Mouse (Mus musculus) fat pad, adult 2 months (tissue): ENCODE results near the gene Alkbh2.

ENCODE experiments used
- DNase-seq: peaks from one replicate; pipeline ENCODE4 v3.0.0-alpha.2; 2011; ENCODE audit warnings: low read depth, low spot score; ENCODE audit errors: extremely low read depth

Alkbh2 gene

DNA sequence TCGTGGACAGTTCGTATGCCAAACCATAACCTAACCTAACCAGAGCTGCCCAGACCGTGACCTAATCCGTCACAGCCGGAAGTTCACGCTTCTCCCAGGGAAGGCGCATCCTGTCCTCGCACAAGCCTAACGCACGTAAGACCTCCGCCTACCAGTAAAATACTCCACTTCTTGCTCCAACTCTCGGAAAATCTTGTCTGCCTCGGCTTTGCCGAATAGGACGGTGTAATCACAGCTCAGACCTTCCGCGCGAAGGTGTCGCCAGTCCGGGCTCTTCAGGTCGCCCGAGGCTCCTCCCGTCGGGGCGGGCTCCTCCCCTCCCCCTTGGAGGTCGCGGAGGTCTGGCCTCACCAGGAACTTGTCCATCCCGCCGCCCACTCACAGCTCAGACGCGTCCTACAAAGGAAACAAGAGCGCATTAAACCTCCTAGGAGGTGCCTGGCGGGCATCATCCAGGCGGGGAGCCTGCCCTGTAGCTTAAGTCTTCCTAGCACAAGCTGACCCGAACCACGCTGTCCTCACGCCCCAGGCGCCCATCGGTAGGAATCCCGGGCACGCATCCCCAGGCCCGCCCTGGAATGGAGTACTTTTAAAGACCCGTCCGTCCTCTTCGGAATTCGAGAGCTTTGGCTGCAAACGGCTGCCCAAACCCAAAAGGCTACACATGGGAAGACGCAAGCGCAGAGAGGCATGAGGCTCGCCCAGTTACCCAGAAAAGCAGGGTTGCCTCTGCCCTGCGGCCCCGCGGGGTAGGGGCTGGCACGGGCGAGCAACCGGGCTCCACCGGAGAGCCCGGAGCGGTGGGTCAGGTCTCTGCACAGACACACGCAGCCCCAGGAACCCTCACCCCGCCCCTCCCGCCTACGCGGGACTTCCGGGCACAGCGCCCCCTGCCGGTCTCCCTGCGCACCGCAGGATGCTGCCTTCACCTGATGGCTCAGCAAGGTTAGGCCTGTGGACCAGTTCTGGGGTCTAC lies at the start of gene Alkbh2:
Alkbh2 (minus strand) TSS at position 845 of the 976 bp plus-strand sequence.
- no peak for DNase-seq

DNA sequence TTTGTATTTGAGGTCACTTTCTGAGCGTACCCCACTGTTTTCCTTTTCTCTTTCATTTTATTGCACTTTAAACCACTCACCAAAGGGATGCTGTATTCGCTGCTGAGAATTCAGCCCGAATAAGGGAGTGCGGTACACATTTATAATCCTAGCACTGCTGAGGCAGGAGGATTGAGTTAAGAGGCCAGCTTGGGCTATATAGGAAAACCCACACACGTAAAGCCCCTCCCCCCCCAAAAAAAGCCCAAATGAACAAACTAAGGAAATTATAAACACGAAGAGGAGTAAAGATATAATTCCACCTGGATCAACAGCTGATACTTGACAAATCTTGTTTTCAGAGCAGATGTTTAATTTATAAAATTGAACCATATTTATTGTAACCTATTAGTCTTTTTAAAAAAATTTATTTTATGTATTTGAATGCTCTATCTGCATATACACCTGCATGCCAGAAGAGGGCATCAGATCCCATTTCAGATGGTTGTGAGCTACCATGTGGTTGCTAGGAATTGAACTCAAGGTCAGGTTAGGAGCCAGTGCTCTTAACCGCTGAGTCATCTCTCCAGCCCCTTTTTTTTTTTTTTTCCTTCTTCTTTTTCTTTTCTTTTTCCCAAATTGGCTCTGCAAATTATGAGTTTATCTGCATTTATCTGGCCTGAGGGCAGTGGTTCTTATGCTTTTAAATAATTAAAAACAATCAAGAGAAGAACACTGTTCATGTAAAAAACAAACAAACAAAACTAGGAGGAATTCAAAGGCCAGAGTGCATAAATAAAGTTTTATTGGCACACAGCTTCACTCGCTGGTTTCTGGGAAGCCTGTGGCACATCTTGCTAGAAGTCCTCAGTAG lies 48.8 kb upstream of the Alkbh2 start:
- no peak for DNase-seq

DNA sequence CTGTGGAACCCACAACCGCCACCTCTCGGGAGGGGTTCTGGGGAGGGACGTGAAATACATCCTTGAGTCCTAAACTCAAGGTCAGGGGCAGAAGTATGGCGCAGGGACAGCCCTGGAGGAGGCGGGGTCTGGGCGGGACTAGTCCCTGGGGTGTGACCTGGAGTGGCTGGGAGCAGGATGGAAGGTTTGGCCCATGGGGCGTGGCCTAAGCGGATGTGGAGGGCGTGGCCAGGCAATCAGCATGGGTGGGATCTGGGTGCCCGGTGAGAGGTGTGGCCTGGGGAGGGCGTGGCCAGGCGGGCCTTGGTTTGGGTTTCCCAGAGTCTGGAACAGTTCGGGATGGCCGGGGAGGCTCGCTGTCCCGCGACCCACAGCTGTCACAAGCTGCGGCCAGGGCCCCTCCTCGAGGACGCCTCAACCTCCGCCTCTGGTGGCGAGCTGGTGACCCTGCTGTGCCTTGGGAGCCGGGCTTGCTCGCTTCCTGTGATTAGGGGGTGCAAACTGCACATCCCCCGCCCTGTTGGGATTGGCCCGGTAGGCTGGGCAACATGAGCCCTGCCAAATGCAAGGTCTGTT lies 47.7 kb upstream of the Alkbh2 start:
- peak; percentile 56 for DNase-seq

DNA sequence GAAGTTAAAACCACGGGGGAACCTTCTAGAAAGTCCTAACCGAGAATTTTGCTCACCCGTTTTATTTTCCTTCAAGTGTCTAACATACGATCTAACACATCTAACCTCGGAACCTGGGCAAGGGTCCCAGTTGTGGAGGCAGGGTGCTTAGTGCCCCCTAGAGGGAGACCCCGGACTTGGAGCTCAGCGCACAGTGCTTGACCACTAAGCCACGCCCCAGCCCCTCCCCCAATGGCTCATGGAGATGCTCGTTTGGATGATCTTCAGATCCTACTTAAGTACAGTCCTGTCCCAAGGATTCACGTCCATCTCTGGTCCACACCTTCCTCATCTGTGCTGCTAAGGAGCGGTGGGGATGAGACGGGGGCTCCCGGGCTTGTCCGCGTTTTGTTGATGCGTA lies 46.6 kb upstream of the Alkbh2 start:
- no peak for DNase-seq

DNA sequence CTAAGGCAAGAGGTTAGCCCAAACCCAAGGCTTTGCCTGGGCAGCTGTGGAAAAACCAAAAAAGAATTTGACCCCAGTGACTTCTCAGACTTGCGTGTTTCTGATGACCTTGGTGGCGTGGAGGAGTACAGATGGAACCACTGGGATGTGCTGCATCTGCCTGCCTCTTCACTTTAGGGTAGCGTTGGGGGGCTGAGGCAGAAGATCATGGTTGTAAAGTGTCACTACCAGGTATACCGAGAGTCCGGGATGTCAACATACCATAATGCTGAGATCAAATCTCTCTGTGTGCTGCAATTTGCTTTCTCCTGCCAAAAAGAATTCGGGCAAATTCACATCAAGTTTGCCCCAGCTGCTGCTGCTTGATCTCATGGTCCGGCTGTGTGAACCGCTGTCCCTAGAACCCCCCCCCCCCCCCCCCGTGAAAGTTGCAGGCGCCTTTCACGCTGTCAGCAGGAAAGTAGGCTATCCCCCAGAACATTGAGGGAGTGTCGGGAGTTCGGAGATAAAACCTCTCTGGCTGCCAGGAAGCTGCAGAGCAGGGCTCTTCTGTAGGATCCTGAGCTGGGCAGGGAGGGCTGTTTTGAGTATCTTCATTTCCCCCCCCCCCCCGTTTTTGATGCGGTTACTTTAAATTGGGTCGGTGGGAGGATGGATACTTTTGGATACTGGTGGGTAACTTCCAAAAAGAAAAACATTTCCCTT lies 46.0 kb upstream of the Alkbh2 start:
- no peak for DNase-seq

DNA sequence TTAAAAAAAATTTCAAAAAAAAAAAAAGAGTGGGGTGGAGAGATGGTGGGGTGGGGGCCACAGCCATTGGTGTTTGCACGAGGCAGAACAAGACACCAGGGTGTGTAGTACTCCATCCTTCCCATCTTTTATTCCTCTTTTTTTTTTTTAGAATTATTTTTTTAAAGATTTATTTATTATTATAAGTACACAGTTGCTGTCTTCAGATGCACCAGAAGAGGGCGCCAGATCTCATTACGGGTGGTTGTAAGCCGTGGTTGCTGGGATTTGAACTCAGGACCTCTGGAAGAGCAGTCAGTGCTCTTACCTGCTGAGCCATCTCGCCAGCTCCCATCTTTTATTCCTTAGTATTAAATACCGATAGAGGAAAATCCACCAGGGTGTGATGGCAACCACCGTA lies 45.4 kb upstream of the Alkbh2 start:
- no peak for DNase-seq

DNA sequence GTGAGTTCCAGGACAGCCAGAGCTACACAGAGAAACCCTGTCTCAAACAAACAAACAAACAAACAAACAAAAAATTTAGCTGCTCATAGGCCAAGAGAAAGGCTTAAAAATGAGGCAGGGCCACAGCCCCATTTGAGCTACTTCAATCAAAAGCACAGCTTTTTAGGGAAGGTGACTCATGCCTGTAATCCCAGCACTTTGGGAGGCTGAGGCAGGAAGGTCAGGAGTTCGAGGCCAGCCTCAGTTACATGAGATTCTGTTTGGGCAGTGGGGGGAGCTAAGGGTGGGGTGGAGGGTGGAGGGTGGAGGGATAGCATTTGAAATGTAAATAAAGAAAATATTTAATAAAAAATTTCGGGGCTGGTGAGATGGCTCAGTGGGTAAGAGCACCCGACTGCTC lies 44.9 kb upstream of the Alkbh2 start:
- no peak for DNase-seq

DNA sequence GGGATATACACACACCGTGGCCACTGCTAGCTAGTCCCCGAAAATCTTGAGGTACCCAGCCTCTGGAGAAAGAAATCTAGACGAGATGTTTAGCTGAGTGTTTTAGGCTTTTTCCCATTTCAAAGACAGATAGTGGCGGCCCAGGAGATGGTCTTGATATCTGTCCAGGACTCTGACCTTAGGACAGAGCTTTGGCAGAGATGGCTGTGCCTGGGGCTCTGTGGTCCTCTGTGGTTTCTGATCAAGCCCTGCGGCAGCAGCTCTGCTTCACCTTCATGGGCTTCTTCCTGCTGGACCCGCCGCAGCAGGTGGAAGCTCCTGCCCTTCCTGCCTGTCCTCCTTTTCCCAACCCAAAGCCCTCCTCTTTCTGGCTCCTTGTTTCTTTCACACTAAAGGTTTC lies 42.3 kb upstream of the Alkbh2 start:
- no peak for DNase-seq

DNA sequence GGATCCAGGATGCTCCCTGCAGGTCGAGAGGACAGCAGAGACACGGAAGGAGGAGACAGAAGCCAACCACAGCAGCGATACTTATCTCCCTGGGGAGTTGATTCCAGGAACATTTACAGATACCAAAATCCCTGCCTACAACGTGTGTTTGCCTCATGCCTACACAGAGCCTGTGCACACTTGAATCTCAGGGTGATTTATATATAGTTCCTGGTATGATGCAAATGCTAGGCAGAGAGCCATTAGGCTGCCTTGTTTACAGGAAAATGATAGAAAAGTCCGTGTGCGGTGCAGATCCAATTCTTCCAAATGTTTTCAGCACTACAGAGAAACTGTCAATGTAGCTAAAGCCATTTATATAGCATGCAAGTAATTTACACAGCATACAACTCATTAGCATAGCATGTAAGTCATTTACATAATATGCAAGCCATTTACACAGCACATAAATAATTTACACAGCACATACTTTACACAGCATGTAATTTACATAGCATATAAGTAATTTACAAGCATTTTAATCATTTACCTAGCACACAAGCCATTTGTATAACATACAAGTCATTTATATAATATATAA lies 35.2 kb upstream of the Alkbh2 start:
- DNase-seq, result no peak

DNA sequence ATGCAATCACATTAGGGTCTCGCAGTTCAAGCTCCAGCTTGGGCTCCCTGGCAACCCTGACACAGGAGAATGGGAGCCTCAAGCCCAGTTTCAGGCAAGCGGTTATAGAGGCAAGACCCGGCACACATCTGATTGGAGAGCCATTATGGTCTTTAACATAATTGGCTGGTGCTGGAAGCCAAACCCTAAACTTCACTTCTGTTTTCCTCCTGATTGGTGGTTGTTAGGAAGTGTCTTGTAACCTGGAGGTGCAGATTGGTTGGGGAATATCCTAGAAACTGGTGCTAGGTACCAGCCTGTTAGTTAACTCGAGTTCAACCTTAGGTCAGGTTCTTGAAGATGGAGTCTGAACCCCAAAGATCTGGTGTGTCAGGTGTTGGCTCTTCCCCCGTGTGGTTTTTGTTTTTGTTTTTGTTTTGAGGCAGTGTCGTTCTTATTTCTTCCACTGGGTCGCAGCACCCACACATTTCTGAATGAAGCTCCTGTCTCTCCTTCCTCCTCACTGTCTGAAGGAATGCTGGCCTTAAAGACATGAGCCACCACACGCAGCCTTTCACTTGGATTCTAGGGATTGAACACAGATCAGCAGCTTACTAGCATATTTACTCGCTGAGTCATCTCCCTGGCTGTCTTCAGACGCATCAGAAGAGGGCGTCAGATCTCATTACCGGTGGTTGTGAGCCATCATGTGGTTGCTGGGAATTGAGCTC lies 34.2 kb upstream of the Alkbh2 start:
- DNase-seq, result no peak

DNA sequence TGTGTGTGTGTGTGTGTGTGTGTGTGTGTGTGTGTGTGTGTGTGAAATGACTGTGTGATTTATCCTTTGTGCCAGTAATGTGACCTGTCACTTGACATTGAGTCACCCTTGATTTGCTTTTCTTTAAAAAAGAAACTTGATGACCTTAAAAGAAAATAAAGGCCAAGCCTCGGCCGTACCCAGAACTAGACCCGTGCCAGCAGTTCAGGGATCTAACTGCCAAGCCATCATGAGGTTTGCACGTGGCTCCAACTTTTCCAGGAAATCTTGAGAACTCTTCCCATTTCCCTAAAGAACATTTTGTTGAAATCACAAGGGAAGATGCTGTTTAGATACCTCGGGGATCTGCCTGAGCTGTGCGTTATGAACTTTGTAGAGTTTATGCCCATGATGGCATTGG lies 33.4 kb upstream of the Alkbh2 start:
- DNase-seq, result no peak

DNA sequence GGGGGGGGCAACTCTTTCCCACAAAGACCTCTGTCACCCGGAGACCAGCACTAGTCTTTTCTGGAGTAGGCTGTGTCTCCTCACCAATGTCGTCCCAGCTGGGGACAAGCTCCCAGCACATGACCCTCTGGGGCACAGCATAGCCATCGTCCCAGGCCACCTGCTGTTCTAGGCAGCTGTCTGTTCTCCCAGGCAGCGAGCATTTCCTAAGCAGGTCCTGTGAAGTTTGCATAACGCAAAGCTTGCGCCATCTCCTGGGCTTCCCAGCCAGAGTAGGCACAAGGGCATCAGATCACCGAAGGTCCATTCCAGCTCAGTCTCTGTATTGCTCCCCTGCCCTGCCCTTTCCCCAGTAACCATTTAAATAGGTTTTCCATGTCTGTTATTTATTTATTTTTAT lies 29.2 kb upstream of the Alkbh2 start:
- DNase-seq, result no peak

DNA sequence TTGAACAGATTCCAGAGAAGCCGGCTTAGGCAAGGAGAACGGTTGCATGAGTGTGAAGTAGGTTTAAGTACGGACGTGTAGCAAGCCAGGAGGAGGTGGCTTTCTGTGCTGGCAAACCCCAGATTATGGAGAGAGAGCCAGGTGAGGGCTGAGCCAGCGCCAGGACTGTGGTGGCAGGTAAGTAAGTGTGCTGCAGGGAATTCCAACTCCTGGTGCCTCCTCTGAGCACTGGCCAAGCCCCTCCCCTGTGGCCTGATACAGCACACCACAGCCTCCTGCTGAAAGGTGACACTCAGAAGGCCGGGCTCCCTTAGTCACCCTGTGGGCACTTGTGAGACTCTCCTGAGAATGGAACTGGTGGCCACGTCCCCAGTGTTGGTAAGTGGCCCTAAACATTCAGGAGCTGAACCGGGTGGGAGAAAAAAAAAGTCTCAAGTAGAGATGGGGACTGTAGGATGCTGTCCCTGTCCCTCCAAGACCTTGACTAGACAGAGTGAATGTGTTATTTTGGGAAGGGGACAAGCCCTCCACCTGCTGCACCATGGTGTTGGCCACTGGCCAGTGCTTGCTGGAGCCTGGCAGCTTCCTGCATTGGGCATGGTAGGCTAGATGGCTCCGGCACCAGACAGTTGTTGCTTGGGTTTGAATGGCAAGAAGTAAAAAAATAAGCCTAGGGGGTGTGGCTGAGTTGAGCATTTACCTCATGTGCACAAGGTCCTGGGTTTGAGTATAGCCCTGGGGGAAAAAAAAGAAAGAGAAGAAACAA lies 27.3 kb upstream of the Alkbh2 start:
- peak; percentile 95 for DNase-seq

DNA sequence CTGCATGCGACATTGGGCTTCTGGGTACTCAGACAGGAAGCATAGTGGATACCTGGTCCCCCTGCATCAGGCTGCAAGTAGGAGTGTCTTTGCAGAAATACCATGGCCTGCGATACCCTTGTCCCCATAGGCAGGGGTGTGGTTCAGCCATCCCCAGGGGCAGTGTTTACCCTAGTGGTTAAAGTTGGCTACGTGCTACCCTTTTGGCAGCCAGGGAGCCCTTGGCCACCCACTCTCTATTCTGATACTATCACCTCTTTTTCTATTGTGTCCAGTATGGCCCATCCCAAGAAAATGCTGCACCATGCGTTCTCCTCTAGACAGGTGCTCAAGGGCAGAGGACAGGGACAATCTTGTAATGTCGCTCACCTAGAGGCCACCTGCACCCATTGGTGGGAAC lies 26.7 kb upstream of the Alkbh2 start:
- no peak for DNase-seq

DNA sequence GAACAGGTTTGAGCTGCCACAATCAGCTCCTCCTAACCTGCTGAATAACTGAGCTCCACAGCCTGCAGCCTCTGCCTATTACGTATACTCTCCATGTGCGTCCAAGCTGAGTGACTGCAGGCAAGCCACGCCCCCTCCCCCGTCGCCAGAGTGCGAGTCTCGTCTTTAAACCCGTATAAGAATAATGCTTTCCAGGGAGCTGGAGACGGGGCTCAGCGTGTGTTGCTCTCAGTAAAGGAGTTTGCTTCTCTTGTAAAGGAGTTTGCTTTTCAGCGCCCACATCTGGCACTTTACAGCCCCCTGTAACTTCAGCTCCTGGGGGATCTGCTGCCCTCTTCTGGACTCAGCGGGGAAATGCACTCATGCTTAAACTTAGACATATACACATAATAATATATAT lies 25.5 kb upstream of the Alkbh2 start:
- no peak for DNase-seq

DNA sequence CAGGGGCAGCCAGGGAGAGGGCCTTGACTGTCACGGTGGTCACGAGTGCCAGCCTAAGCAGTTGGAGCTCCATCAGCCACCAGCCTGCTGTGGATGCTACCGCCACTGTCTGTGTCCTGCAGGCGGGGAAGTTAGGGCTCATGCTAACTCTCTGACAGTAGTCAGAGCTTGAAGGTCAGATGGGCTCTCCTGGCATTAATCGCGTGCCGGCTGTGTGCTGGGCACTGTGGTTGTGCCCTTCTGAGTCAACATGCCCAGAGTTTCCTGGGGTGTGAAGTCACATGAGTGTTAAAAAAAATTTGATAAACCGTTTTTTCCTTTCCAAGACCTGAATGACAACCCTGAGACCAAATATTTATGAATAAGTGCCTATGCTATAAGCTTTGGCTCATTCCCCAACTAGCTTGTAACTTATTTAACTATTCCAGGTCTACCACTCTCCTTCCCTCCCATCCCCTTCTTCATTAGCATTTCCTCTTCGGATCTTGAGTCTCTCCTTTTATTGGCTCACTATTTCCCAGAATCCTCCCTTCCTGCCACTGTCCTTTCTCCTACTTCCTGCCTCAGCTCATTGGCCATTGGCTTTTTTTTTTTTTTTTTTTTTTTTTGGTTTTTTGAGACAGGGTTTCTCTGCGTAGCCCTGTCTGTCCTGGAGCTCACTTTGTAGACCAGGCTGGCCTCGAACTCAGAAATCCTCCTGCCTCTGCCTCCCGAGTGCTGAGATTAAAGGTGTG lies 24.5 kb upstream of the Alkbh2 start:
- no peak for DNase-seq

DNA sequence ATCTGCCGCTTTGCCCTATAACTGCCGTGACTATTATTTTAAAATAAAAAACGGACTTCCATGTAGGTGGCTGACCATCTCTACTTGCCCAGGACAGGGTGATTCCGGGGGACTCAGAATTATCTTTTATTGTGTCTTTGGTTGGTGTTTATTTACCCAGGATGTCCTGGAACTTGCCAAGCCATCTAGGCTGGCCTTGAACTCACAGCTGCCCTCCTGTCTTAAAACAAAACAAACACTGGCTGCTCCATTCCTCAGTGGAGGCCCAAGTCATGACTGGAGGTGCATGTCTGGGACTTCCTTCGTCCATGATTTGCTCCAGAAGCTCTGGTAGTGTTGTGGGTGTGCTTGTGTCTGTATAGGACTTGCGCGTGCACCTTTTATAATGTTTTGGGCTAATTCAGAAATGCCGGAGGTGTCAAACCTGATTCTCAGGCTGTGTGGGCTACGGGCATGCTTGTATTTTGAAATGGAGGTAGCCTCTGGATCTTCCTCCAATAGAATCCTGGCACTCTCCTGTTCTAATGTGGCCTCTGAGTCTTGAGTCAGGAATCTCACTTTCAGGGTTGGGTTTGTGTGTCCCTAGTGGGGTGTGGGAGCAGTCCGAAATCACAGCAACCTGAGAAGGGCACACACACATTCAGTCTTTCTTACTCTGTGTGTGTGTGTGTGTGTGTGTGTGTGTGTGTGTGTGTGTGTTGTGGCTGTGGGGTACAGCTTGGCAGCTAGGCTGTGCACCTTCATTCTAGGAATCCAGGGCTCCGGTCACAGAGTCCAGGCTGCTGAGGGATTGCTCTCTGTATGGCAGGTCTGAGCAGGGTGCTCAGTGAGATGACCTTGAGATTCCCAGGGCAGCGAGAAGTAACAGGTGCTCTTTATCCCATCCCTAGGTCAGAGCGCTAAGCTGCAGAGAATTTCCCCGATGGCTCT lies 19.3 kb upstream of the Alkbh2 start:
- DNase-seq, result no peak
